Mouse (Mus musculus) megakaryocyte progenitor cell, adult 5-6 weeks (primary cell): Measurements from ENCODE around the gene Nuak1. TPM values are rescaled to one million over a fixed set of nuclear protein-coding genes. Genes with fewer than 3 reads are reported as not detected.

ENCODE experiments used
- ATAC-seq: replicated peaks from 2 replicates; pipeline ENCODE4 v1.8.0; 2016; ENCODE audit warnings: mild to moderate bottlenecking, moderate TSS enrichment, inconsistent platforms; ENCODE audit not compliant: poor library complexity
- total RNA-seq, 2 experiments: library from RNA; stranded (forward) in 1 of 2; stranded (reverse) in 1 of 2; fragments of 157-497, 149-512 nt in 1 of 2; fragments of 200-1000 nt in 1 of 2; gene quantifications; 2 replicates each; pipeline versions ENCODE4 v1.2.3 to v1.2.4; 2015 to 2017

Gene Nuak1
- total RNA-seq, 2 experiments from 2014 or later = 0.12 to 0.17 TPM

DNA sequence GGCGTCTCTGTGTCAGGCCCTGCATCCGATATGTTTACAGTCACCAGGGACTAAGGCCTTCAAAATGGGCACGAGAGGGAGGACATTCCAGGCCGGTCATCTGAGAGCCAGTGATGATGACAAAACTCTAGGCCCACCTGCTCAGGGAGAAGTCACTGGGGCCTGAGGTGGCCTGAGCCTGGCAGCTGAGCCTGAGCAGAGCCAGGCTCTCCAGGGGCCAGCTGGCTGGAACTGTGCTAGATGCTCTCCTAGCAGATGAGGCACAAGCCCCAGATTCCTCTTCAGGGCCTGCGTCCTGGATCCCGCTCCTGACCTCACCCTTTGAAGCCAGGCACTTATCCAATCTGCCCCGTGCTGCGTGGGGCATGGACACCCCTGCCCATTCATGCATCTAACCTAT is 9.3 kb upstream of the Nuak1 start:
- no peak for ATAC-seq

DNA sequence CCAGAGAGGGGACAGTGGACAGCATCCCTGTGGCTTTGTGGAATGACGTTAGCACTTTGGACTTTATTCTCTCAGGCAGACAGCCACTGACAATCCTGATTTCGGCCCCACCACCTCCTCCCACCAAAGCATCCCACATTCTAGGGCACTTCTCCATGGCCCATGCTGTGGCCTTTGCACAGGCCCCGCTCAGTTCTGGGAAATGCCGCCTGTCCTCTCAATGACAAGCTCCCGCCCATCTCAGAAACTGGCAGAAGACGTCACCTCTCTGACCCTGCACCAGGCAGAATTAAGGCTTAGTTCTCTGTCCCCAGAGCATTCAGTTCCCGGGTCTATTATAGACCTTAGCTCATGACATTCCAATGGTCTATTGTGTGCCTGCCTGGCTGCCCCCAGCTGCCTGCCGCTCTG is 7.0 kb upstream of the Nuak1 start:
- ATAC-seq = no peak

DNA sequence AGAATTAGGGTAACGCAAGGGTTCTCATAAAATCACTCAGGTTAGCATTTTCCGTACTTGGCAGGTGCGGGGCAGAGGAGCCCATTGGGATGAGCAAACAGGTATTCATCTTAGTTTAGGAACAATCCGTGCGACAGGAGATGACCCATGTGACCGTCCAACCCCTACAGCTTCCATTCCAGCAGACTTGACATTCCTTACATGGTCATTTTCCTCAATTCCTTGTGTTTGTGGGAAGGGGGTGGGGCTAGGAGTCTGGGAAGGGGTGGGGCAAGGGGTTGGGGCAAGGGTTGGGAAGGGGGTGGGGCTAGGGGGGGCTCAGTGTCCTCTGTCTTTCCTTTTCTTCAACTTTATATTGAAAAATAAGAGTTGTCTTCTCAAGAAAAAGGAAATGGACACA is 6.3 kb upstream of the Nuak1 start:
- no peak for ATAC-seq

DNA sequence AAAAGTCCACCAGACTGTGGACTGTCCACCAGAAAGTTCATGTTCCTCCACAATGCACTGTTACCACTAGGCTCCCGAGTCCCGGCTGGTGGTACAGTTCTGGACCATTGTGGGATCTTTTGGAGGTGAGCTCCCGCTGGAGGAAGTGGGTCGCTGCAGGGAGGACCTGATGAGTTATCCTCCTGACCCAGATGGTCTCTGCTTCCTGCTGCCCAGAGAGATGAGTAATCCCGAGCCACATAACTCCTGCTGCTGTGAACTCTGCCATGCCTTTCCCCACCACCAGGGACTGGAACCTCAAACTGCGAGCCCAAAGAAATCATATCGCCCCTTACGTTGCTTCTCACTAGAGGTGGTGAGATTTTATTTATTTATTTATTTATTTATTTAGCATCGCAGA is 4.0 kb upstream of the Nuak1 start:
- ATAC-seq = no peak

DNA sequence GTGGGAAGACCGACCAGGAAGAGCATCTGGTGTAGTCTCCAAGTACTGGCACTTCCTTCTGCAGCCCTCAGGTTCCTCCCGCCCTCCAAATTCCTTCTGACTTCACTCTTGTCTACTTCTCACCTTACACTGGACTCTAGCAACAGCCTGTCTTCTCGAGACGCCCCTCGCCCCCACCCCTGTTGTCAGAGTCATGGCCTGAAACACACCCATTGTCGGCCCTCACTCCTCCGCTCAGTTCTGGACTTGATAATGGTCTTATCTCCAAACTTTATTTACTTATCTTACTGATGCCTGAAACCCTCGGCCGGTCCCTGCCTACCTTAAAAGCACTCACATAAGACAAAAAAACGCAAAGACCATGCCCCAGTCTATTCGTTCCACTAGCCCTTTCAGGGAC is 1.4 kb upstream of the Nuak1 start:
- ATAC-seq = no peak

DNA sequence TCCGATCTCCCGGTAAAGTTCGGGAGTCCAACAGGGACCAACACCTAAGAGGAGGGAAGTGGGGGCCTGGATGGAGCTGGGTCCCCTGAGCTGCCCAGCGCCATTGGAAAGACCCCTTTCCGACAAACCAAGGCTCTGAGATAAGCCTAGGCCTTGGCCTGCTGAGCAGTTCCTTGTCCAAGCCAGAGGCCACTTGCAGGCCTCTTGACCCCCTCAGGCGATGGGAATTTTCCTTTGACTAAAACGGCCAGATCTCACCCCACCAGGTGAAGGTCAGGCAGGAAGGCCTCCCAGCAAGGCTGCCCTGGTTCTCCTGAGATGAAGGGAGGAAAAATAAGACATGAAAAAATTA is 1.0 kb upstream of the Nuak1 start:
- no peak for ATAC-seq

DNA sequence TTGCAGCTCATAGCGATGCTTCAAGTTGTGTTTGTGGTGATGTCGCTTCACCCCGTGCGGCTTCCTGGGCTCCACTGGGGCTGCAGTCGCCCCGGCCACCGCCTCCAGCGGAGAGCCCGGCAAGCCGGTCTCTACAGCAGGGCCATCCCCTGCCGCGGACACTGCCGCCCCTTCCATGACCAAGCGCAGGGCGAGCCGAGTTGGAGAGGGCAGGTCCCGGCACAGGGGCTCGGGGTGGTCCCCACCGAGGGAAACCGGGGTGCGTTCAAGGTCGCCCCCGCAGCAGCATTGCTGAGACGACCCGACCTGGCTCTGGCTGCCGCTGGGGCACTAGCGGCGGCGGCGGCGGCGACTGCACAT is 236 bp downstream of the Nuak1 start:
- no peak; the same call in 1 of the 2 replicates for ATAC-seq

DNA sequence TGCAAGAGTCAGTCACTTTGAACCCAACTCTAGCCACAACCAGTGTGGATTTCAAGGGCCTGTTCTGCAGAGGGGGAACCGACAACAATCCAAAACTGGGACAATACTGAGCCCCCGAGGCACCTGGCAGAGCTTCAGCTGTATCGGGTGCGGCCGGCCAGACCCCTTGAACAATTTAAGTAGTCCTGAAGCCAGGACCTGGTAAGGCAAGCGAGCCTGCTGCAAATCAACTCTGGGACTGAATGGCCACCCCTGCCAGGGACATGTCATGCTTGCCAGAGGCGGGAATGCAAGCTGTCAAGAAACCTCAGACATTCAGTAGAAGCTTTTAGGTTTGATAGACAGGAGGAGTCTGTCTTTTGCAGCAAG is 1.2 kb downstream of the Nuak1 start:
- no peak for ATAC-seq

DNA sequence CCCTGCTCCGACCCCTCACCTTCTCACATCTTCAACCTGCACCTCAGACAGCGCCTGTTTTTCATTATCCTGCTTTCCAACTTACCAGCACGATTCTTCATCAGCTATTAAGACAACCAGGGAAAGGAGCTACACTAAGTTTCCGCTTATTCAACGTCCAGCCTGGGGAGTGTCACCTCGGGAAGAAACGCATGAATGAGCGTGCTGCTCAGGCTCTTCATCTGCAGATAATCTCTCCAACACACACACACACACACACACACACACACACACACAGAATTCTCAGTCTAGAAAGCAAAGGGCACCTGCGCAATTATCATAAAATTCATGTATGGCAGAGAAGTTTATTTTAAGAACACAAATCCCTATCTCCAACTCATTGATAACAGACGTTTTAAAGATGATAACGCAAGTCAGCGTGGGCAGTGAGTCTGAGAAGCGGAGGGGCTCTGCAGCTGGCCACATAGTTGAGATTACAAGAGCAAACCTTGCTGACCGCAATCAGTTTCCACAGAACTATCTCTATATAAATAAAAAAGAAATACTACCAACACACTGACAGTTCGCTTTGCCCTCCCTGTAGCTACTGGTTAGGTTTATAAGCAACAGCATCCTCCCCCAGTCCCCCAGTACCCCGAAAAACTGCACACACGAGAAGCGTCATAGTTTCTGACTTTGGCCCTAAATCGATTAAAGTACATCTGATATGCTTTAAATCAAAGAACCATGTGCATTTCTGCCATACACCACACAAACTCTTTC is 1.8 kb downstream of the Nuak1 start:
- no peak for ATAC-seq

DNA sequence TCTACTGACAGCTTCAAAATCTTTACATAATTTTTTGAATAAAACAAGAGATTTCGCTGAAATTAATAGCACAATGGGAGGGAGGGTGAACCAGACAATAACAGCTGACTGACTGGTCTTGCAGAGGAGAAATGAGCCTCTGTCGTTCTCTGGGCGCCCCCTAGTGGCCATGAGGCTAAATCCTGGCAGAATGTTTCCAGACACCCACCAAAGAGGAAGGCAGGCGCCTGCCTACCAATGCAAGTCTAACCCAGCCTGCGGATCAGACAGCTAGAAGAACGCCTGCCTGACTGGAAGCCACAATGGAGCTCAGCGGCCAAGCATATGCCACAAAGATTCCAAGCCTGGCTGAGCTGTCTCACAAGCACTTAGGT is 2.4 kb downstream of the Nuak1 start:
- ATAC-seq = peak; percentile 84

DNA sequence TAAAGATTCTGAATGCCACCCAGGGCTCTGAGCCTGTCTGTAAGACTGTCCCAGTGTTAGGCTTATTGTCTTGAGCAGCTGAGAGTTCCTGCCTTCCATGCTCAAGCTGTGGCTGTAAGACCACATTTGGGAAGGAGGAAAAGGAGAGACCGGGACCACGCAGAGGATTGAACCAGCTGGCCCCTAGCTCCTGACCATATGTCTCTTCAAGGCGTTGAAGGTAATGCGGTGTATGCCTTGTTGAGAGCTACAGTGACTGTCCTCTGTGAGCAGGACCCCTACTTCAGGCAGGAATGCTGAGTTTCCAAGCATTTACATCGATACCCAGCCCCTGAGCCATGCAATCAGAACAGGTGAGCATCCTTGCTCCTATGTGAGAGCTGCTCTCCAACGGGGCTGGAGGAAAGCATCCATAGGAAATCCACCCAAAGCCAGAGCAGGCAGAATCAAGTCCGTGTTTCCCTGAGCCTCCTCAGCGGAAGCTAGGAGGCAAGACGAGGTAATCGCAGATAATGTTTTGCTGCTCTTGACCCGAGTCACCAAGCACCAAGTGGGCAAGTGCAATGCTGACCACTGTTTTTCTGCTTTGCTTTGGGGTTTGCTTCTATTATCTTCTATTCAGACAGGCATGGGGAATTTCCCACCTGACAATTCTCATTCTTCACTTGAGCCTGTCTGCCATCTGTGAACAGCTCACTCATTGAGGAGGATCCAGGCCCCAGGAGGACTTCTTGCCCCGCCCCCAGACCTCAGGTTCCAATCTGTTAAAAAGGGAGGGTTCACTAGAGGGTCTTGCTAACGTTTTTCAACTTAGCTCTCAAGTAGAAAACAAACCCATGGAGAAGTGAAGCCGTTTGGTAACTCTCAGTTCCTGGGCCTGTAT is 3.0 kb downstream of the Nuak1 start:
- ATAC-seq = no peak

DNA sequence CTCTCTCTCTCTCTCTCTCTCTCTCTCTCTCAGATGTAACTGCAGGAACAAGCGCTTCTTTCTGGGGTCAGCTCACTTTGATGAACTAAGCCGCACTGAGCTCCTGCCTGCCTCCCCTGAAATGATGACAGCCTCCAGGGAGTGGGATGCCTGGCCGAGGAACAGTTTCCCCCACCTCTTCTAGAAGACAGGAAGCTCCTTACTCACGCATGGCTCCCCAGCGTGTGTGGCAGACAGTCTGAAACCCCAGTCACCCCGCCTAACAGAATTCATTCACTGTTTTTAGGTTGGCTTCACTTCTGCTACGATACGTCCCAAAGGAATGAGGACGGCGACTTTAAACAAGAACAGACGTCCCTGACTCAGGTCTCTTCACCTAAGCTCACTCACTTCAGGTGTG is 4.5 kb downstream of the Nuak1 start:
- no peak for ATAC-seq

DNA sequence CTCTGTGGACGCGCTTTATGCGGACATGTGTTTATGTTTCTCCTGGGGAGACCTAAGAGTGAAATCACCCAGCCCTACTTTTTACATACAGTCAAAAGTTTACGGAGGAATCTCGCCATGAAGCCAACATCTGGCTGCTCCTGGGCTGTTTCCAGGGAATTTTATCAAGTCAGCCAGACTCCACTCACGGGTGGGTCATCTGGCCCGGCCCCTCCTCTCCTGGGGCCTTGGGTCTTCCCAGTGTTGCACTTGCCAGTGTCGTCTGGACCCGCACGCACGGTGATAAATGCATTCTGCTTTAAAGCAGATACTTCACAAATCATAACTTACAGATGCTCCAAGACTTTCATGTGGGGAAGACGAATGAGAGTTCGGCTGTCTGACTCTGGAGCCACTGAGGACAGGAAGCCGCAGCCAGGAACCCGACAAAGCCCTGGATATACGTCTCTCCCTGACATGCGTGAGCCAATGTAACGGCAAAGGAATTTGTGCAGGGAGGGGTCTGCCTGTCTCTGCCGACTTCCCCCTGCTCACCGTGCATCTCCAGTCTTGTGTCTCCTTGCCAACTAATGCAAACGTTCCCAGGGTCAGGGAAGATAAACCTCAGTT is 7.1 kb downstream of the Nuak1 start:
- ATAC-seq = no peak

DNA sequence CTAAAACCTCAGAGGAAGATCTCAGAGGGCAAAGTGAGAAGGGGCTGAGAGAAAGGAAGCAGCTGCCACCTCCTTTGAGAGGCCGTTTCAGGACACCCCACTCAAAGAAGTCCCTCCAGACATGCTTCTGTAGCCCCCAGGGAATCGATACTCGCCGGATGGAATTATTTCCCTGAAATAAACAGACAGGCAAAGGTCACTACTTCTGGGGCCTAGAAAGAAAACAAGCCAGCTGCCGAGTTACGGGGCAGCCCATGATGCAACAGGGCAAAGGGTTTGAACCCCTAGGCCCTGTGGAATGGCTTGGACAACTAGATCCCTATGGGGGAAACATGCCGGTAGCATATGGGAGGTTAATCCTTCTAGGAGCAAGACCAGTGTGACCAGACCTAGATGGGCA is 16.0 kb downstream of the Nuak1 start:
- no peak for ATAC-seq

DNA sequence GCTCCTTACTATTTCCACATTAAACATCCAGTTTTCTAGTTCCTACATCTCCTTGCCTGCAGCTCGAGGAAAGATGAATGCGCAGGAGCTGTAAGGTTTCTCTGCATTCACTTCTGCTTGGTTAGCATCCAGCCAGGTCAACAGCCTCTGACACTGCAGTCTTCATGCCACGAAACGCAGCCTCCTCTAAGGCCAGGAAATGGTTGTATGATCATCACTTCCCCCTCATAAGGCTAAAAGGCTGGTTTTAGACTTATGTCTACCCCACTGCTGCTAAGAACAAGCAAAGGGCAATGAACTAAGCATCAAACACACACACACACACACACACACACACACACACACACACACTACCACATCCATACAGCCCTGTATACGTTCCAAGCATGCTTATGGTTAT is 16.5 kb downstream of the Nuak1 start:
- ATAC-seq = 0 out of 2 replicates have a peak, but pooled peaks have one; percentile 20

DNA sequence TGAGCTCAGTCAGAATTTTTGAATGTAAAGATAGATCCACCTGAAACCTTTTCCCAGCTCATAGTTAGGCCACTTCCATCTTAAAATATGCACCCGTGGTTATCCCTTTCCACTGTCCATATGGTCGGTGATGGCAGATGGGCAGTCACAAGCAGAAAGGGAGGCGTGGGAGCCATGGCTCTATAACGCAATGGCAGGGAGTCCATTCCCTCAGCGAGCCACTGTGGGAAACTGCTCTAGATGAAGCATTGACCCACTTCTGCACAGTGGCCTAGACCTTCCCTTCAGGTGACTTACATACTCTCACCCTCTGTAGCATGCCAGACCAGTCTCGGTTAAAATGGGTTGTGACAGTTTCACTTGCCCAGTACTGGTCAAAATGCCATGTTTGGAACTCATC is 19.8 kb downstream of the Nuak1 start:
- no peak for ATAC-seq

DNA sequence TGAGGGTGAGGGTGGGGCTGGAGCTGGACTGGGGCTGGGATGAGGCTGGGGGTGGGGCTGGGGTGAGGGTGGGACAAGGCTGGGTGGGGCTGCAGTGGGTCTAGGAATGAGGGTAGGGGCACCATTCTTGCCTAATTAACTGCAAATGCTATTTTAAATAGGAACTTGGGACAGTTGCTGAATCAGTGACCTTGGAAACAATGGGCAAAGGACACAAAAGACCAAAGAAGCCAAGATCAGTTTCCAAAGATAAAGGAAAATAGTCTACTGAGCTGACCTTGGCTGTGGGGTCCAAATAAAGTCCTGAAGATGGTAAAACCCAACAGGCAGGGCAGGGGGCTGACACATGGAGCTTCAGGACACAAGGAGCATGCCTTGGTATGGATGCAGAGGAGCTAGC is 22.0 kb downstream of the Nuak1 start:
- no peak for ATAC-seq

DNA sequence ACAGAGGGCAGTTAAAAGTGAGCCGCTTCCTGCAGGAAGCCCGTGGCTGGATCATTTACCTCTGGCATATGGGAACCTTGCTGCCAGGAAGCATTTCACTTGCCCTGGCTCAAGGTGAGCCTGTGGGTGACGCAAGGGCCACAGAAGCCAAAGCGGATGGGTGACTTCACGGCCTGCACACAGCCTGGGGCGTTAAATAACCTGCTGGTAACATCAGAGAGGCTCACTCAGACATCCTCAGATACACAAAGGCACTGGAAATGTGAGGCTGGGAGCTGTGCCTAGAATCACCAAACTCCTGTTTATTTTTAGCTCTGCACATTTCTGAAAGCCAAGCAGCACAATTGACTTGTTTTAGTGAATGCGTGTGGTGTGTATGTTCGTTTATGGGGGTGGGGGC is 23.6 kb downstream of the Nuak1 start:
- ATAC-seq = no peak

DNA sequence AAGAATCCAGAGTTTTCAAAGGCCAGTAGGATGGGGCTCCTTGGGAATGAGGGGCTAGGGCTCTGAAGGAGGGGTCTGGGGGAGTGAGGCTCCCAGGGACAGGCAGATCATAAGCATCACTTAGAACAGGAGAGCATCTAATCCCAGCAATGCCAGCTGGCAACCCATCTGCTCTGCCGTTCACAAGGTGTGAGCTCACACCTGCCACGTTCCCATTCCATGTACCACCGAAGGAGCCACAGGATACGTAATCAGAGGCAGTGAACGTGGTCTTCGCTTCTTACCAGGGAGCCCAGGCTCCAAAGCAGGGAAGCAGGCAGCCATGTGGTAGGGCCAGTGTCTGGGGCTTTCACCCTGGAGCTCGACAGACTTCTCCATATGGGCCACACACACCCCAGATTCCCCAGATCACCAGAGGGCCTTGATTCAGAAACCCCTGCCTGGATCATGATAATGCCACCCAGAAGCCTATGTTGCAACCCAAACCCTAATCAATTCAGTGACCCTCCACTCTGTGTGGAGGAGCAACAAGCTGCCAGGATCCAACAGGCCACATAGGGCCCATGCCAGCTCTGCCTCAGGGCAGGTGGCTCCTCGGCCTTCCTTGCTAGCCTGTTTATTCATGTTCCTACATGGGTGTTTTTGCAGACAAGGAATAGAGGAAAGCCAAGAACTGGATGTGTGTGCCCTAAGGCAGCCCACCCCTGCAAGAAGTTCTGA is 25.3 kb downstream of the Nuak1 start:
- ATAC-seq = no peak

DNA sequence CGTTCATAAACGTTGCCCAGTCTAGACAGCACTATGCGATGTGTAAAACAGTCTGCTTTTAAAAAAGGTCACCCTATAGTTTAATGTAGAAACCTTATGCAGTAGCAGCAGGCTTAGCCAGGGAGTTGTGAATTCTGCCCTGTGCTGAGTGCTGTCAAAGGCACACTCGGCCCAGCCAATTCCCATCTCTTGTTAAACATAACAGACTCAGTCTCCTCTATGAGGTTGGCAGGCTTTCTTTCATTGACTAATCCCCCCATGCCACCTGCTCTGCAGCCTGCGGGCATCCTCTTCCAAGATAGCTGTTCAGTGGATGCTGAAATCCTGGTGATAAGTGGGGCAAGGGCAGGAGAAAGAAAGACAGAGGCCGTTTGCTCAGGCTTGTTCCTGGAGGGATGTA is 27.1 kb downstream of the Nuak1 start:
- no peak for ATAC-seq

DNA sequence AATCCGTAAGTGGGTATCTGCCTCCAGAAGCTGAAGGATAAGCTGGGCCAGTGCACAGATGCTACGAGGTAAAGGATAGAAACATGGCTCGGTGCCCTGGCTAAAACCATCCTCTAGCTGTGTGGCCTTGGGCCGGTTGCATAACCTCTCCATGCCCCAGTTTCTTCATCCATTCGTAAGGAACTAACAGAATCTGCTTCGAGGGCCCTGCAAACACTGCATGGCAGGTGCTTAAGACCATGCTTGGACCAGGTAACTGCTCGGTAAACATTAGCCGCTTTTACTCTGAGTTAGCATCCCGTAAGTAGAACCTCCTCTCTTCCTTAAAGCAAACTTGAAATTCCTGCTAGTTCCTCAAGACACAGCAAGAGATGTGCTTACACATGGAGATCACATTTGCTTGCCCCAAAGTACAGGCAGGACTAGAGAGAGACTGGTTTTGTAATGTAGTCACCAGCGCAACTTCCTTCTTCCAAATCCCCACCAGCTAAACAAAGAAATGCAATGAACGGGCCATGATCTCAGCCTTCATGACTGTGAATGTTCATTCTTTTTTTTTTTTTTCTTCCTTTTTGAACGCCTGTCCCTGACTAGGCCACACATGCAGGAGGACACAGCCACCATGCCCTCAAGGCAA is 28.0 kb downstream of the Nuak1 start:
- ATAC-seq = peak; percentile 77
